Mouse (Mus musculus): ENCODE data around the gene Rita1. TPM values are rescaled to one million over a fixed set of nuclear protein-coding genes. Genes with fewer than 3 reads are reported as not detected.

Rita1 gene
- polyA plus RNA-seq, 1 experiment from 2014 or later, result 33.1 TPM

DNA sequence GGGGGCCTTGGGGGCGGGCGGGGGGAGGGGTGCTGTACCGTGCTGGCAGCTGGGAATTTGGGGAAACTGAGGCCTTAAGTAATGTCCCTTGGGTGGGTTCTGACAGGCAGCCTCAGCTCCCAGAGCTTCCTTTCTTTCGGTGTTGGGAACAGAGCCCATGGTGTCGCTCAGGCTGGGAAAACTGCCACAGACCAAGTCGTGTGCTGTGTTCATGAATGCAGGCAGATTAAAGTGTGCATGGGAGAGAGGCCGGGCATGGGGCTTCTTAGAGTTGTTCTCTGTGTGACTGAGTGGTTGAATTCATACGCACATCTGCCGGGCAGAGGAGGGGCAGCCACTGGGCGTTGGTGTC, 9.4 kb upstream of the Rita1 start:
- Histone ChIP-seq H3K27ac (ENCODE audit: low read length) (no peak overlapping the region), H3K27me3 (ENCODE audit: control insufficient read depth, insufficient read depth, low read depth, low read length) (no peaks in the 10 kb centered on the region), H3K9ac (ENCODE audit: low read depth, low read length) (no peak overlapping the region), H3K4me1 (ENCODE audit: control insufficient read depth, insufficient read depth, low read length) (no peaks in the 10 kb centered on the region), H3K9me3 (replicated peaks; ENCODE audit: control insufficient read depth, low read length, poor library complexity, severe bottlenecking) (no peaks in the 10 kb centered on the region), H3K36me3 (ENCODE audit: control insufficient read depth, insufficient read depth, low read length) (peaks cover 54% of the 10 kb centered on the region), H3K4me3 (ENCODE audit: low read depth, low read length) (no peak overlapping the region), H3K4me2 (ENCODE audit: low read length) (no peak overlapping the region)
- no peak for ATAC-seq
- WGBS, result 87% methylated on average over 10 of the region's 10 CpGs

DNA sequence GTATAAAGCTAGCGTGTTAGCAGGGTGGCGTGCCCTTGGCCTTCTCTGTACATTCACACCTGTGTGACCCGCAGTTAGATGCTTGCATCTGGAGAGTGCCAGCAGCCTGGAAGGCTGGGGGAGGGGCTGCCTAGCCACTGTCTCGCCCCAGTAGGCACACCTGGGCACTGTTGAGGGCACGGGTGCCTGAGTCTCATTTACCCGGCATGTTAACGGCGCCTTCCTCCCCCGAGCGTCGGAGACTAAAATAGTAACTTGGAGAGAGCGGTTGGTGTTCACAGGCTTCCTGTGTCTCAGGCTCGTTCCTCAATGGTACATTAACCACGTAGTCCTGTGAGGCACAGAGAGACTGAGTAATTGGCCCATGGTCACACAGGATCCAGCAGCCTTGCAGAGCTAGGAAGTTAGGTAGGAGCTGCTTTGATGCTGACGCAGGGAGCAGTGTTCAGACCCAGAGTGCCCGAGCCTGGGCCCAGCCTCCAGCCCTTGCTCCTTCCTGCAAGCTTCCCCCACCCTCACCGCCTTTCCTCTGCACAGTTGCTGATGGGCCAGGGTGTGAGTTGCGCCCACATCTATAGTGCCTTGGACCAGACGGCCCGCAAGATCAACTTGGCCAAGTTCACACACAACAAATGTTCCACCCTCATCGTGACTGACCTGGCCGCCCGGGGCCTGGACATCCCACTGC, 8.8 kb upstream of the Rita1 start:
- Histone ChIP-seq H3K4me2 (ENCODE audit: low read length) (no peak overlapping the region), H3K4me1 (ENCODE audit: control insufficient read depth, insufficient read depth, low read length) (no peaks in the 10 kb centered on the region), H3K27me3 (ENCODE audit: control insufficient read depth, insufficient read depth, low read depth, low read length) (no peaks in the 10 kb centered on the region), H3K36me3 (ENCODE audit: control insufficient read depth, insufficient read depth, low read length) (peaks cover 50% of the 10 kb centered on the region), H3K9ac (ENCODE audit: low read depth, low read length) (no peak overlapping the region), H3K9me3 (replicated peaks; ENCODE audit: control insufficient read depth, low read length, poor library complexity, severe bottlenecking) (no peaks in the 10 kb centered on the region), H3K4me3 (ENCODE audit: low read depth, low read length) (no peak overlapping the region), H3K27ac (ENCODE audit: low read length) (no peak overlapping the region)
- ATAC-seq, result peak; percentile 3; the same call in 1 of the 2 replicates
- 97% methylated on average over 23 of the region's 23 CpGs for WGBS

DNA sequence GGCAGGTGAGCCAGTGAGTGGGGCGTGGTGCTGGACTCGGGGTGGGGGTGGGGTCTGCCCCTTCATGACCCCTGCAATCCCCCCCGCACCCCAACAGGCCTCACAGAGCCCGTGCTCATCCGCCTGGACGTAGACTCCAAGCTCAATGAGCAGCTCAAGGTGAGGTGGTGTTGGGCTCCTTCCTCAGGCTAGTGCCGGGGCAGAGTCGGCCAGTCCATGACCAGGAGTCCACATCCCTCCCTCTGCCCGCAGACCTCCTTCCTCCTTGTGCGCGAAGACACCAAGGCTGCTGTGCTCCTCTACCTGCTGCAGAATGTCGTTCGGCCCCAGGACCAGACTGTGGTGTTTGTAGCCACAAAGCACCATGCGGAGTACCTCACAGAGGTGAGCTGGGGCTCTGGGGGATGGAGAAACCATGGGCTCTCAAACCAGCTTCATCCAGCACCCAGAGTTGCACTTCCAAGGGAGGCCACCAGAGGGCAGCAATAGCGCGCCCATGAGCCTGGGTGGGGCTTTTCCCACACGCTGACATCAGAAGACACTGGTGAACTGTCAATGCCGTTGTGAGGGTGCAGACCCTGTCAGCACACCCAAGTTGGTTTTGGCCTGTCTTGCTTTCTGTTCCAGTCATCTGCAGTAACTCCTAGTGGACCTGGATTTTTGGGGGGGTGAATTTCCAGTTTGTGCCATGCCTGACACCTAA, 8.1 kb upstream of the Rita1 start:
- H3K4me1 ChIP-seq (ENCODE audit: control insufficient read depth, insufficient read depth, low read length), result no peaks in the 10 kb centered on the region
- peak; percentile 41 for ATAC-seq
- H3K9me3 ChIP-seq (replicated peaks; ENCODE audit: control insufficient read depth, low read length, poor library complexity, severe bottlenecking), result no peaks in the 10 kb centered on the region
- H3K4me3 ChIP-seq (ENCODE audit: low read depth, low read length), result no peak overlapping the region
- H3K4me2 ChIP-seq (ENCODE audit: low read length), result no peak overlapping the region
- WGBS, result 70% methylated on average over 18 of the region's 18 CpGs
- no peaks in the 10 kb centered on the region for H3K27me3 ChIP-seq (ENCODE audit: control insufficient read depth, insufficient read depth, low read depth, low read length)
- peaks cover 50% of the 10 kb centered on the region for H3K36me3 ChIP-seq (ENCODE audit: control insufficient read depth, insufficient read depth, low read length)
- no peak overlapping the region for H3K27ac ChIP-seq (ENCODE audit: low read length)
- no peak overlapping the region for H3K9ac ChIP-seq (ENCODE audit: low read depth, low read length)

DNA sequence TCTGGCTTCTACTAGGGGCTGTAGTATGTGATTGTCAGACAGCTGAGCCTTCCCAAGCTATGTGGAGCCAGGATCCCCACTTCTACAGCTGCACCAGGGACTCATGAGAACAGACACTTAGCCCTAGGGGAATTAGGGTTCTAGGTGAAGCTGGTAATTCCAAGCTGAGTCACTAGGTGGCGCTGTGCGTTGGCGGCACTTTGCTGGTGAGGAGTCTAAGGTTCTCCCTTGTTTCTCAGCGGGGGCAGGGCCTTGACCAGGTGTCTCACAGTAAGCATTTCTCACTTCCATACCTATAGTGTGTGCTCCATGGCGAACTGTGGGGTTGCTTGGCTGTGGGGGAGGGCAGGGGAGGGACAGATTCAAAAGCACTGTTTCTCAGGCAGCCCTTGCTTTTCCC, 6.8 kb upstream of the Rita1 start:
- H3K9me3 ChIP-seq (replicated peaks; ENCODE audit: control insufficient read depth, low read length, poor library complexity, severe bottlenecking), result no peaks in the 10 kb centered on the region
- peaks cover 48% of the 10 kb centered on the region for H3K36me3 ChIP-seq (ENCODE audit: control insufficient read depth, insufficient read depth, low read length)
- WGBS, result 11% methylated on average over 5 of the region's 5 CpGs
- no peak overlapping the region for H3K4me2 ChIP-seq (ENCODE audit: low read length)
- H3K27me3 ChIP-seq (ENCODE audit: control insufficient read depth, insufficient read depth, low read depth, low read length), result no peaks in the 10 kb centered on the region
- no peak overlapping the region for H3K27ac ChIP-seq (ENCODE audit: low read length)
- H3K9ac ChIP-seq (ENCODE audit: low read depth, low read length), result no peak overlapping the region
- H3K4me3 ChIP-seq (ENCODE audit: low read depth, low read length), result no peak overlapping the region
- no peak for ATAC-seq
- H3K4me1 ChIP-seq (ENCODE audit: control insufficient read depth, insufficient read depth, low read length), result peaks cover under 1% of the 10 kb centered on the region; the same call in 1 of the 2 replicates

DNA sequence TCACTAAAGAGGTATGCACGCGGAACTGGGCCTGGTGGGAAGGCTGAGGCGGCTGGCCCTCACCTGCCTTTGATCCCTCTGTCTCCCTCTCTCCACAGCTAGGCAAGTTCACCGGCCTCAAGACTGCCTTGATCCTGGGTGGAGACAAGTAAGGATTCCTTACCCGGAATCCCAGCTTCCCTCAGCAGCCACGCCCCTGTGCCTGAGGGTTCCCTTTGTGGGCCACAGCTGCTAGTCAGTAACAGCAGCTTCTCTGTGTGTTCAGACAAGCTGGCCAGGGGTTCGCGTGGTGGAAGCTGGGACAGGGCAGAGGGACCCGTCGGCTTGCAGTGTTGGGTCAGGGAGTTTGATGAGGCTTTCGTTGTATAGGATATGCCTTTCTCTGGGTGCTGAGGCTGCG, 6.4 kb upstream of the Rita1 start:
- Histone ChIP-seq H3K4me3 (ENCODE audit: low read depth, low read length) (no peak overlapping the region), H3K9me3 (replicated peaks; ENCODE audit: control insufficient read depth, low read length, poor library complexity, severe bottlenecking) (no peaks in the 10 kb centered on the region), H3K4me1 (ENCODE audit: control insufficient read depth, insufficient read depth, low read length) (peaks cover 5% of the 10 kb centered on the region), H3K36me3 (ENCODE audit: control insufficient read depth, insufficient read depth, low read length) (peaks cover 45% of the 10 kb centered on the region), H3K27ac (ENCODE audit: low read length) (no peak overlapping the region), H3K4me2 (ENCODE audit: low read length) (no peak overlapping the region), H3K27me3 (ENCODE audit: control insufficient read depth, insufficient read depth, low read depth, low read length) (no peaks in the 10 kb centered on the region), H3K9ac (ENCODE audit: low read depth, low read length) (no peak overlapping the region)
- ATAC-seq, result no peak
- 85% methylated on average over 12 of the region's 12 CpGs for WGBS

DNA sequence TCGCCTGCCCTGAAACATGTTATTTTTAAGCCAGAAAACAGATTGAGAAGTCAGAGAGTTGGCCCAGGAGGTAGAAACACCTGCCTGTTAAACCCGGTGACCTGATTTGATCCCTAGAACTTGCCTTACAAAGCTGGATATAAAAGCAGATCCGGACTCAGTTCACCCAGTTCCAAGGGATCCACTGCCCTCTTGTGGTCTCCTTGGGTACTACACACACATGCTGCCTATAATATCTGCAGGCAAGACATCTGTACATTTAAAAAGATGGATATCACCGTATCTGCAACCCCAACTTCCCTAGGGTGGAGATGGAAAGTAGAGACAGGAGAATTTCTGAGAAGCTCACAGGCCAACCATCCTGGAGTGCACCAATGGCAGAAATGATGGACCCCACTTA, 3.5 kb upstream of the Rita1 start:
- Histone ChIP-seq H3K9ac (ENCODE audit: low read depth, low read length) (no peak overlapping the region), H3K4me2 (ENCODE audit: low read length) (no peak overlapping the region), H3K4me3 (ENCODE audit: low read depth, low read length) (no peak overlapping the region), H3K4me1 (ENCODE audit: control insufficient read depth, insufficient read depth, low read length) (peaks cover 13% of the 10 kb centered on the region), H3K36me3 (ENCODE audit: control insufficient read depth, insufficient read depth, low read length) (peaks cover 29% of the 10 kb centered on the region), H3K27me3 (ENCODE audit: control insufficient read depth, insufficient read depth, low read depth, low read length) (no peaks in the 10 kb centered on the region), H3K9me3 (replicated peaks; ENCODE audit: control insufficient read depth, low read length, poor library complexity, severe bottlenecking) (no peaks in the 10 kb centered on the region), H3K27ac (ENCODE audit: low read length) (no peak overlapping the region)
- ATAC-seq, result no peak
- WGBS, result 98% methylated on average over 4 of the region's 4 CpGs

DNA sequence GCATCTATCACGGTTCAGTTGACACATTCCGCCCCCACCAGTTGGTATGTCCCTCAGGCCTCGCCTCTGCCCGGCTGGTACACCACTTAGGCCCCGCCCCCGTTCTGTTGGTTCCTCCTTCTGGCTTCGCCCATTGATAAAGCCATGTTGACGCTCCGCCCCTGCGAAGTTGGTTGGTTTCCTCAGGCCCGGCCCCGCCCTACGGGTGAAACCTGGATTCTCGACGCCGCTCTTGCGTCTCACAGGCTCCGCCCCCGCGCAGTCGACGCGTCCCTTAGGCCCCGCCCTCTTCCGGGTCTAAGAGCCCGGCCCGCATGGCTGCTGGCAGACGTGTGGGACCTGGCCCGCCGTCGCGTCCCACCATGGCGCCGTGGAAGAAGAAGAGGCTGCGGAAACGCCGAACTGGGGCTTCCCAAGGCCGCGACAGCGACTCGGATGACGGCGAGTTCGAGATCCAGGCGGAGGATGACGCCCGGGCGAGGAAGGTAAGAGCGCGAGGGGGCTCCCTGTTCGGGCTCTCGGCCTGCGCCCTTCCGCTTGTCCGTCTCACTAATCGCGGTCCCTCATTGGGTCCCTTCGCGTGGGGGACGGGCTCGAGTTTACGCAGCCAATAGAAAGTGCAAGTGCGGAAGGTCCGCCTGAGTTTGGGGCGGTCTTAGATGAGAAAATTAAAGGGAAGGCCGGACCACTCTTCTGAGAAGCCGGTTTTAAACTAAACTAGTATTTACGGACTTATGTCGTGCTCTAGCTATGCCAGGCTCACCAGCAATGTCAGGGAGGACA, 624 bp upstream of the Rita1 start:
- Histone ChIP-seq H3K4me1 (ENCODE audit: control insufficient read depth, insufficient read depth, low read length) (peaks cover 15% of the 10 kb centered on the region), H3K36me3 (ENCODE audit: control insufficient read depth, insufficient read depth, low read length) (peaks cover 7% of the 10 kb centered on the region), H3K27me3 (ENCODE audit: control insufficient read depth, insufficient read depth, low read depth, low read length) (no peaks in the 10 kb centered on the region), H3K9me3 (replicated peaks; ENCODE audit: control insufficient read depth, low read length, poor library complexity, severe bottlenecking) (no peaks in the 10 kb centered on the region), H3K27ac (ENCODE audit: low read length) (peak overlapping the region; percentile 92), H3K4me3 (ENCODE audit: low read depth, low read length) (peak overlapping the region; percentile 64), H3K9ac (ENCODE audit: low read depth, low read length) (peak overlapping the region; percentile 72), H3K4me2 (ENCODE audit: low read length) (peak overlapping the region; percentile 81)
- ATAC-seq, result peak; percentile 94
- under 1% methylated on average over 68 of the region's 69 CpGs for WGBS

DNA sequence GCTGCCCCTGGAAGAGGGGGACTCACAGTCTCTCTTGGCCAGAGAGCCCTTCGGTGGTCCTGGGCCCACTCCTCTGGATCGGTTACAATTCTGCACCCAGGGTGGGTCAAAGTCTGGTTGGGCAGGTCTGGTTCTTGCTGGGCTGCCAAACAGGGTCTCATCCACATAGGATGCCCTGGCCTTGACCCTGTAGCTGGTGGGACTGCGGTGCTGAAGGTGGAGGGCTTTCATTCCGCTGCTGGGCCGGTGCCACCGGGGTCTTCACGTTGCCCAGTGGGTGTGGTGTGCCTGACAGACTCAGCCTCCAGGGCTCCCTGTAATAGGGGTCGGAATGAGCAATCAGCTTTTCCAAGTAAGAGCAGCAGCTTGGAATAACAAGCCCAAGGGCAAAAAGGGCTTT, 973 bp downstream of the Rita1 start:
- Histone ChIP-seq H3K27me3 (ENCODE audit: control insufficient read depth, insufficient read depth, low read depth, low read length) (no peaks in the 10 kb centered on the region), H3K4me2 (ENCODE audit: low read length) (peak overlapping the region; percentile 56), H3K27ac (ENCODE audit: low read length) (no peak overlapping the region), H3K4me3 (ENCODE audit: low read depth, low read length) (peak overlapping the region; percentile 64), H3K9me3 (replicated peaks; ENCODE audit: control insufficient read depth, low read length, poor library complexity, severe bottlenecking) (no peaks in the 10 kb centered on the region), H3K4me1 (ENCODE audit: control insufficient read depth, insufficient read depth, low read length) (peaks cover 15% of the 10 kb centered on the region), H3K36me3 (ENCODE audit: control insufficient read depth, insufficient read depth, low read length) (no peaks in the 10 kb centered on the region), H3K9ac (ENCODE audit: low read depth, low read length) (peak overlapping the region; percentile 67)
- ATAC-seq, result no peak
- 47% methylated on average over 8 of the region's 8 CpGs for WGBS

DNA sequence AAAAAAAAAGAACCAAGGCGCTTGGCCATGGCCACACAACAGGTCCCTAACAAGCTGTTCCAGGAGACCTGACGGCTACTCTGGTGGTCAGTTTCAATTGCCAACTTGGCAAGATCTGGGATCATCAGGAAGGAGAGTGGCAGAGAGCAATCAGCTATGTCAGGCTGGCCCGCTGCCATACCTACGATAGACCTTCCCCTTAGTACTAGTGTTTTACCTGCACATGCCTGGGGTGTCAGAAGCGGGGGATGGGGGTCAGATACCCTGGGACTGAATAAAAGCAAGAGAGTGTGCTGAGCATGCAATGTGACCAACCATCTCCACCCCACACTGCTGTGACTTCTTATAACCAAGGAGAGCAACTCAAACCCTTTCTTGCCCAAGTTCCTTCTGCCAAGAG, 1.5 kb downstream of the Rita1 start:
- no peak for ATAC-seq
- Histone ChIP-seq H3K27ac (ENCODE audit: low read length) (no peak overlapping the region), H3K36me3 (ENCODE audit: control insufficient read depth, insufficient read depth, low read length) (no peaks in the 10 kb centered on the region), H3K4me1 (ENCODE audit: control insufficient read depth, insufficient read depth, low read length) (peaks cover 15% of the 10 kb centered on the region), H3K4me2 (ENCODE audit: low read length) (peak overlapping the region; percentile 56), H3K9me3 (replicated peaks; ENCODE audit: control insufficient read depth, low read length, poor library complexity, severe bottlenecking) (no peaks in the 10 kb centered on the region), H3K4me3 (ENCODE audit: low read depth, low read length) (peak overlapping the region; percentile 64), H3K9ac (ENCODE audit: low read depth, low read length) (no peak overlapping the region; the same call in 1 of the 2 replicates), H3K27me3 (ENCODE audit: control insufficient read depth, insufficient read depth, low read depth, low read length) (no peaks in the 10 kb centered on the region)
- WGBS, result 92% methylated on average over 5 of the region's 5 CpGs
